Mouse (Mus musculus) monocyte, adult 5-6 weeks (primary cell): ENCODE data around the gene Adra2b. TPM values are rescaled to one million over a fixed set of nuclear protein-coding genes. Genes with fewer than 3 reads are reported as not detected.

Experiments
- ATAC-seq: fragments of 153-309, 156-312 bp; replicated peaks from 2 replicates; pipeline ENCODE4 v1.8.0; 2017; ENCODE audit warnings: mild to moderate bottlenecking; ENCODE audit not compliant: low TSS enrichment, insufficient number of reproducible peaks, severe bottlenecking, poor library complexity, low FRiP score
- total RNA-seq: library from RNA; stranded (forward); fragments of 200-1000, 200-491, 200-594 nt; gene quantifications from 3 replicates; pipeline ENCODE4 v1.2.3, GENCODE M21; 2017

The Adra2b gene
- total RNA-seq, 1 experiment from 2014 or later, result not detected

- ATAC-seq, result peak; percentile 18; the same call in 1 of the 2 replicates
Measured at GRCm38 (mm10) chr2:127337531-127337930, 25.5 kb upstream of the Adra2b start.

GRCm38 (mm10) chr2:127338012-127338411 is 25.0 kb upstream of the Adra2b start:
- ATAC-seq, result peak; percentile 37

DNA sequence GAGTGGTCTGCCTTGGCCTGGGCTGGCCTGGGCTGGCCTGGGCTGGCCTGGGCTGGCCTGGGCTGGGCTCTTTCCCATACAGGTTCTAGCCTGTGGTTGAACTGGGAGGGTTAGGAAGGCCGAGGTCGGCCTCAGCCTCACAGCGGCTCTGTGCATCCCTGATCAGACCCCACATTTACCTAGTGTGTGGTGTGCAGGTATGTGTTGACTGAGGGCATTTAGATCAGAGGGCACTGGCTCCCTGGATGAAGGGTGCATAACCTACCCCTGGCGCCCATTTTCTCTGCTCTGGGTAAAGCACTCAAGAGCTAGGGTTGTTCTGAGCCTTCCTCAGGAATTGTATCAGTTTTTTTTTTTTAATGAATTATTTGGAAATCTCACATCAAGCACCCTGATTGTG is 24.6 kb upstream of the Adra2b start, which contains the start of gene Astl:
Gene Astl (plus strand): TSS at position 224 of the 400 bp plus-strand sequence.
- ATAC-seq, result no peak

GRCm38 (mm10) chr2:127338833-127339232 is 24.2 kb upstream of the Adra2b start:
- ATAC-seq, result peak; percentile 42

- ATAC-seq, result no peak
Measured at GRCm38 (mm10) chr2:127339262-127339661, 23.7 kb upstream of the Adra2b start.

- ATAC-seq, result no peak
Measured at GRCm38 (mm10) chr2:127341159-127341558, 21.8 kb upstream of the Adra2b start.

DNA sequence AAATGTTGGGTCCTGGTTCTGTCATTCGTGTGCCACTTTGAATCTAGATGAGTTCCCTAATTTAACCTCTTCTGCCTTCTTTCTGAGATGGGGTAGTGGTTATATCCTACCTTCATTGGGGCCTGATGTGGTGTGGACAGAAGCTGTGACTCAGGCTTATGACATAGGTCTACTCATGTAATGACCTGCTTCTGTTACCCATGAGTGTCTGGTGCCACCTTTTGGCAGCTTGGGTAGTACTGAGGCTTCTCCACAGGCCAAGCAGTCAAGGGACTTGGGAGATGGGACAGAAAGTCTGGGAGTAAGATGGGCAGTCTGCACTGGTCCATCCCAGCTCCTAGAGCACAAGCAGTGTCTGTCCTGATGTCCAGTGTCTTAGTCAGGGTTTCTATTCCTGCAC is 16.7 kb upstream of the Adra2b start:
- ATAC-seq, result no peak

GRCm38 (mm10) chr2:127347147-127347985 is 15.6 kb upstream of the Adra2b start:
- ATAC-seq, result no peak

DNA sequence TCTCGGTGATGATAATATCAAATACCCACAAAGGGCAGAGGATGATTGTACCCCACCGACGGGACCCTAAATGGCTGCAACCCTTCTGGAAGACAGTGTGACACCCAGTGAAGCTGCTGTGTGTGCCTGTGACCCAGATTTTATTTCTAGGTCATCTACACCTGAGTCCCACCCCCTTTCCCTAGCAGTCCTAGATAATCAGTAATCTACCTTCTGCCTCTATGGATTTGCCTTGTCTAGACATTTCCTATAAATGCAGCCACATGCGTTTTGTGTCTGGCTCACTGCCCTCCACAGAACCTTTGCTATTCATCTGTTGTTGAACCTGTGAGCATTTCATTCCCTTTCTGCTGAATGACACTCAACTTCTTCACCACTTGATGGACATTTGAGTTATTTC is 9.1 kb upstream of the Adra2b start:
- no peak for ATAC-seq

DNA sequence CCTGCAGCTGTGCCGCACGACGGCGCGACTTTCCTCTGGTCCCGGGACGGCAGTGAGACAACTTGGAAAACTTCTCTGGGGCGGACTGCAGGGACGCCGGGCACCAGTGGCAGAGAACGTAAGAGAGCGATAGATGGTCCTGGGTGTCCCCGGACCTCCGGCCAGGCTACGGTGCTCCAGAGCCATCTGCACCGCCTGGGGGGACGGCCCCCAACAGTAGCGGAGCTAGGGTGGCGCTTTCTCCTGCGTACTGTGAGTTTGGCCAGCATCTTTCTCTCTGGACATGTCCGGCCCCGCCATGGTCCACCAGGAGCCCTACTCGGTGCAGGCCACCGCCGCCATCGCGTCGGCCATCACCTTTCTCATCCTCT is 259 bp downstream of the Adra2b start:
- no peak for ATAC-seq

DNA sequence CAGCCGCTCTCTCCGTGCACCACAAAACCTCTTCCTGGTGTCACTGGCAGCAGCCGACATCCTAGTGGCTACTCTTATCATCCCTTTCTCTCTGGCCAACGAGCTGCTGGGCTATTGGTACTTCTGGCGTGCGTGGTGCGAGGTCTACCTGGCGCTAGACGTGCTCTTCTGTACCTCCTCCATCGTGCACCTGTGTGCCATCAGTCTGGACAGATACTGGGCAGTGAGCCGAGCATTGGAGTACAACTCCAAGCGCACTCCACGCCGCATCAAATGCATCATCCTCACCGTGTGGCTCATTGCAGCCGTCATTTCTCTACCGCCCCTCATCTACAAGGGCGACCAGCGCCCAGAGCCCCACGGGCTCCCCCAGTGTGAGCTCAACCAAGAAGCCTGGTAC is 688 bp downstream of the Adra2b start:
- ATAC-seq, result no peak

DNA sequence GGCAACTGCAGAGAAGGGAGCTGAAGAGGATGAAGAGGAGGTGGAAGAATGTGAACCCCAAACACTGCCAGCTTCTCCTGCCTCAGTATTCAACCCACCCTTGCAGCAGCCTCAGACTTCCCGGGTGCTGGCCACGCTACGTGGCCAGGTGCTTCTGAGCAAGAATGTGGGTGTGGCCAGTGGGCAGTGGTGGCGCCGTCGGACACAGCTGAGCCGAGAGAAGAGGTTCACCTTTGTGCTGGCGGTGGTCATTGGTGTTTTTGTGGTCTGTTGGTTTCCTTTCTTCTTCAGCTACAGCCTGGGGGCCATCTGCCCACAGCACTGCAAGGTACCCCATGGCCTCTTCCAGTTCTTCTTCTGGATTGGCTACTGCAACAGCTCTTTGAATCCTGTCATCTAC is 1.4 kb downstream of the Adra2b start:
- no peak for ATAC-seq

DNA sequence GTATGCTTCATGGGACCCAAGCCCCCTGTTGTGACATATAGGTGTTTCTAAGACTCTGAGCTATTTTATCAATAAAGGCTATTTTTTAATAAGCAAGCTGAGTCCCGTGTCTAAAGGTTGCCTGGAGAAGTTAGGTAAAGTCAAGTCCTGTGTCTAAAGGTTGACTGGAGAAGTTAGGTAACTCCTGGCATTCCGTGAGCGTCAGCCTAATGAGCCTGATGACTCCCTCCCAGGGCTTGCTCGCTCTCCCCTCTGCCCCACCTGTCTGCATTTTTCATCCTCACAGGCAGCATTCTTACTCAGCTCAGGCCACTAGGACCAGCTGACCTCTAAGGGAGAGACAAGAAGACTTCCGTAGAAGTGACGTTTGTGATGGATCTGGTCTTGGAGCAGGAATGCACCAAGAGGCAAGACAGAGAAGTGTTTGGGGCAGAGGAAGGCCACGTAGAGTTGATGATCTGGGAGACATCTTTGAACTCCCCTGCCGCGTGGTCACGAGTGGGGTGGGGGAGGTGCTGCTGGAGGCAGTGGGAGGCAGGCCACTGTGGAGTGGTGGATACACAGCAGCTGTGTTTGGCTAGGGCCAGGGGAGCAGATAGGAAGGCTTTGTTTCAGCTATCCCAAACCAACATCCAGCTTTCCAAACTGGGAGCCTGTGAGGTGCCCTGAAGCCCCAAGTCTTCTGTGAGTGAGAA is 4.3 kb downstream of the Adra2b start:
- no peak for ATAC-seq

GRCm38 (mm10) chr2:127369703-127370376 is 6.8 kb downstream of the Adra2b start:
- no peak for ATAC-seq

DNA sequence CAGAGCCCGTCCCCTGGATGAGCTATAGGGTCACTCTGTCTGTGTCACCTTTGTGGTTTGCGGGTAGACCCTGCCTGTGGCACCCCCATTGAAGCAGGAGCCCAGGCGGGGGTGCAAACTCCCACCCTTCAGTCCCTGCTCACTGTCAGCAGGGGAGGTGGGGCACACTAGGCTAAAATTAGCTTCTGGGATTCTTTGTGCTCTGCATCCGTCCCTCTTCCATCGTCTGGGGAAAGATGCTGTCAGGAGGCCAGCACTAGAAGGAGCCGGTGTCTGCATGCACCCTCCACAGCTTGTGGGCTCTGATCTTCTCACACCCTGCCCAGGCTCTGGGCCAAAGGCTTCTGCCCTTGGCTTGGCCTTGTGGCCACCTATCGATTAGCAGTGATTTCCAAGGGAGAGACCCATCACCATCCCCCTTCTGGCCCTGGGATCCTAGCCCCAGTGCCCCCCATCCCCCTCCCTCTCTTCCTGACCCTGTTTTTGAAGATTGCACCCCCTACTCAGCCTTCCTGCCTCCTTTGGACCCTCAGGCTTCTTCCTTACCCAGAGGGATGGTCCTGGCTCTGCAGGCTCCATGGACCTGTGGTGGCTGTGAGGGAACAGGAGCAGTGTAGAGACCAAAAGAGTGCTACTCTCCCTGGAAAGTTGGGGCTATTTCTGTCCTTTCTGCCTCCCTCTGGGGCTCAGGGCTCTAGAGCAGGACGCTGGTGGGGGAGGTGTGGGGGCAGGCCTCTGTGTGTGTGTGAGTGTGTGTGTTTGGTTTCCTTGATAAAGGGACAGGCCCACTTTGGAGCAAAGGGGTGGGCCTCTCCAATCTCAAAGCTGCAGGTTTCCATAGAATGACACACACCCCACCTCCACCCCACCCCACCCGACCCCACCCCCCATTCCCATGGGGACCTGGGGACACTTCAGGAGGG is 7.8 kb downstream of the Adra2b start:
- no peak for ATAC-seq

- ATAC-seq, result no peak
Measured at GRCm38 (mm10) chr2:127371484-127371861, 8.5 kb downstream of the Adra2b start.

GRCm38 (mm10) chr2:127372082-127372481 is 9.1 kb downstream of the Adra2b start:
- ATAC-seq, result no peak

- ATAC-seq, result no peak
Measured at GRCm38 (mm10) chr2:127374131-127374530, 11.1 kb downstream of the Adra2b start.

DNA sequence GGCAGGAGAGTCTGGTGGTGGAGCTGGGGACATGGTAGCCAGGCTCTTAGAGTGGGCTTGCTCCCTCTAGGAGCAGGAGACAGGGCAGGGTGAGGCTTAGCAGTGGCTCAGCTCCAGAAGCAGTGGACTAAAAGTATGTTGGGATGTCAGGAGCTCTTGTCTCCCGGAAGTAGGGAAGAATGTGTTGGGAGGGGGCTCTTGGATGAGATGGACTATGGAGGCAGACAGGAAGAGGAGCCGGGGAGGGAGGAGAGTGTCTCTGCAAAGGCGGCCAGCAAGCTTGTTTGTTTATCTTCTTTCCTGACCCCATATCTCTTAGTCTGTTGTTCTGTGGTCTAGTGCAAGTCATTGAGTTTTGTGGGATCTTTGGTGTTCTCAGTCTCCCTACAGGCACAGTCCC is 12.1 kb downstream of the Adra2b start:
- ATAC-seq, result no peak
